Mouse (Mus musculus) embryonic facial prominence, embryonic 14.5 days (tissue): ENCODE measurements around the gene Clgn. TPM values are rescaled to one million over a fixed set of nuclear protein-coding genes. Genes with fewer than 3 reads are reported as not detected.

Source experiments
- ATAC-seq: fragments of 200-750 bp; cut with Nextera tagmentation; 2 replicates; pipeline ENCODE4 v1.8.0; 2017; ENCODE audit warnings: low read depth, moderate number of reproducible peaks, moderate TSS enrichment
- DNase-seq: peaks from one replicate; pipeline ENCODE4 v3.0.0-alpha.2; 2015; ENCODE audit warnings: low spot score
- H3K27ac ChIP-seq: fragments of 300-500 bp; sonication (generic); replicated peaks from 2 replicates; pipeline ENCODE4 v1.5.1; 2014; ENCODE audit warnings: low read depth, mild to moderate bottlenecking, low read length, moderate library complexity
- H3K27me3 ChIP-seq: fragments of 300-500 bp; sonication (generic); replicated peaks from 2 replicates; pipeline ENCODE4 v1.6.1; 2014; ENCODE audit warnings: low read length; ENCODE audit not compliant: control insufficient read depth, insufficient read depth
- H3K36me3 ChIP-seq: fragments of 300-500 bp; sonication (generic); 2 replicates; pipeline ENCODE4 v1.6.1; 2014; ENCODE audit warnings: low read length, mixed read lengths; ENCODE audit not compliant: control insufficient read depth, insufficient read depth
- H3K4me1 ChIP-seq: fragments of 300-500 bp; sonication (generic); 2 replicates; pipeline ENCODE4 v1.6.1; 2014; ENCODE audit warnings: antibody characterized with exemption, low read length; ENCODE audit not compliant: control insufficient read depth, insufficient read depth
- H3K4me2 ChIP-seq: fragments of 300-500 bp; sonication (generic); 2 replicates; pipeline ENCODE4 v1.6.1; 2014; ENCODE audit warnings: low read depth, mild to moderate bottlenecking, low read length, moderate library complexity, mixed read lengths
- H3K4me3 ChIP-seq: fragments of 300-500 bp; sonication (generic); 2 replicates; pipeline ENCODE4 v1.5.1; 2014; ENCODE audit warnings: low read depth, mild to moderate bottlenecking, low read length
- H3K9ac ChIP-seq: fragments of 300-500 bp; sonication (generic); 2 replicates; pipeline ENCODE4 v1.6.1; 2014; ENCODE audit warnings: low read depth, mild to moderate bottlenecking, low read length, moderate library complexity, mixed read lengths
- H3K9me3 ChIP-seq: fragments of 300-500 bp; sonication (generic); 2 replicates; pipeline ENCODE4 v1.6.1; 2016; ENCODE audit warnings: low read length; ENCODE audit not compliant: control insufficient read depth
- WGBS: fragments of 180-500 bp; shearing (Covaris S2); extraction: QIAGEN DNeasy Blood & Tissue Kit; methylation state at CpG from one replicate; pipeline ENCODE4 v1.1.7; 2014; 5-methylcytosine and 5-hydroxymethylcytosine counted together
- polyA plus RNA-seq: library from polyadenylated mRNA; unstranded; fragments of >200 nt; fragmentation: Nextera tagmentation; extraction: Ambion mirVana; gene quantifications from 2 replicates; pipeline ENCODE4 v1.2.1, GENCODE M21; 2014

Clgn gene
- polyA plus RNA-seq, 1 experiment from 2014 or later: 4.1 TPM

GRCm38 (mm10) chr8:83416878-83417277, 27.2 kb downstream of the Clgn start:
- Histone ChIP-seq H3K27me3 (no peaks in the 10 kb centered on the region), H3K9ac (no peak overlapping the region), H3K36me3 (no peaks in the 10 kb centered on the region), H3K4me1 (no peaks in the 10 kb centered on the region), H3K27ac (no peak overlapping the region), H3K4me3 (no peak overlapping the region), H3K9me3 (no peaks in the 10 kb centered on the region), H3K4me2 (no peak overlapping the region)
- 96% methylated on average over 15 of the region's 15 CpGs for WGBS
- DNase-seq (no peak), ATAC-seq (no peak)

DNA sequence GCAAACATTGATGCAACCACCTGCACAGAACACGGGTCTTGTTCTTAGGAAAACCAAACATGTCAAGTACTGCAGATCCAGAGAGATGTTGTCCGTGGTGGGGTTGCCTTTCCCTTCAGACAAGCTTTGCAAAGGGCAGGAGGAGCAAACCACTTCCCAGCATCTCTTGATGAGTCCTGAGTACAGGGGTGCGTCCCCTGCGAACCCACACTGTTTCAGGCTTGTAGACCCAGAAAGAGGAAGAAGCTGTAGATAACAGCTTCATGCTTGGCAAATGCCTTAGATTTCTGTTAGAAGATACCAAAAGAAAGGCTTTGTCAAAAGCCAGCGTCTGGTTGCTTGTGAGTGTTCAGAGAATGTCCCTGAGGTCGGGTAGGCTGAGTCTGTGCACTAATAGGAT, 28.3 kb downstream of the Clgn start:
- ATAC-seq: no peak
- DNase-seq: no peak
- Histone ChIP-seq H3K4me2 (no peak overlapping the region), H3K27me3 (no peaks in the 10 kb centered on the region), H3K27ac (no peak overlapping the region), H3K36me3 (no peaks in the 10 kb centered on the region), H3K4me1 (no peaks in the 10 kb centered on the region), H3K9me3 (no peaks in the 10 kb centered on the region), H3K9ac (no peak overlapping the region), H3K4me3 (no peak overlapping the region)
- 78% methylated on average over 6 of the region's 6 CpGs for WGBS

DNA sequence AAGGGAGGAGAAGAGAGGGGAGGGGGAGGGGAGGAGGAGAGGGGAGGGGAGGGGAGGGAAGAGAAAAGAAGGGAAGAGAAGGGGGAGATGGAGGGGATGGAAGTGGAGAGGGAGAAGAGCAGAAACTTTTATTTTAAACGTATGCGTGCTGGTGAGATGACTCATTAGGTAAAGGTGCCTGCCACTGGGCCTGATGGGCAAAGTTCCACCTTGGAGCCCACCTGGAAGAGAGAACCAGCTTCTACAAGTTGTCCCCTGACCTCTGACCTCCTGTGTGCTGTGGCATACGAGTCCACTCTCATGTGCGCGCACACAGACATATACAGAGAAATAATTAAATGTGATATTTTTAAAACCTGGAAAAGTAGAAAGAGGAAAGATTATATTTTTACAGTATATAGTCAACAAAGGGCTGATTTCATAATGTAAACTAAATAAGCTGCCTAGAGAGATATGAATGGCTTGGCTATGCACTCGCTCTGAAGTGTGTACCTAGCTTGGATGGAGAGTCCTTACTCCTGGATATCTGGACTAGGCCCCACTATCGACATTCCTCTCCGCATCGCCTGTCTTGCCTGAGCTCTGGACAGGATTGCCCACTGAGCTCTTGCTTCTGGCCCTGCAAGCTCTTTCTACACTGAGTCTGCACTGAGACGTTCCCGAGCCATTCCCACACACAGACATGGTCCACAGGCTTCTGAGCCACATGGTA, 29.3 kb downstream of the Clgn start:
- Histone ChIP-seq H3K27ac (no peak overlapping the region), H3K4me2 (no peak overlapping the region), H3K9me3 (no peaks in the 10 kb centered on the region), H3K4me3 (no peak overlapping the region), H3K9ac (no peak overlapping the region), H3K4me1 (no peaks in the 10 kb centered on the region), H3K36me3 (no peaks in the 10 kb centered on the region), H3K27me3 (no peaks in the 10 kb centered on the region)
- DNase-seq: no peak
- WGBS: 89% methylated on average over 11 of the region's 11 CpGs
- ATAC-seq: no peak

DNA sequence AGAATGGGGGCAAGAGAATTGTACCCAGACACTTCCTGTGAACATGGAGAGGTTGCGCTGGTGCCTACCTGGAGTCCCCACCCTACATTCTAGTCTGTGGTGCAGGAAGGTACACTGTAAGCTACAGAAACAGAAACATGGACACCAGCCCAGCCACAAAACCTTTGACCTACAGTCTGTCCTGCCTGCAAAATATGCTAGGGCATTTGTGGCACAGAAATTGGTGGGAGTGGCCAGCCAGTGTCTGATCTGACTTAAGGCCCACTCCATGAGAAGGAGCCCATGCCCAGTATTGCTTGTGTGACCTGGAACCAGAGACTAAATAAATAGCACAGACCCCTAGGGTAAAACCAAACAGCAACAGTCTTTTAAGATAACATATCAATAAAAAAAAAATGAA, 31.7 kb downstream of the Clgn start:
- Histone ChIP-seq H3K27me3 (no peaks in the 10 kb centered on the region), H3K36me3 (no peaks in the 10 kb centered on the region), H3K4me3 (no peak overlapping the region), H3K9ac (no peak overlapping the region), H3K4me2 (no peak overlapping the region), H3K9me3 (no peaks in the 10 kb centered on the region), H3K4me1 (no peaks in the 10 kb centered on the region), H3K27ac (no peak overlapping the region)
- no peak for ATAC-seq
- WGBS: 85% methylated on average over 1 of the region's 1 CpGs
- no peak for DNase-seq

DNA sequence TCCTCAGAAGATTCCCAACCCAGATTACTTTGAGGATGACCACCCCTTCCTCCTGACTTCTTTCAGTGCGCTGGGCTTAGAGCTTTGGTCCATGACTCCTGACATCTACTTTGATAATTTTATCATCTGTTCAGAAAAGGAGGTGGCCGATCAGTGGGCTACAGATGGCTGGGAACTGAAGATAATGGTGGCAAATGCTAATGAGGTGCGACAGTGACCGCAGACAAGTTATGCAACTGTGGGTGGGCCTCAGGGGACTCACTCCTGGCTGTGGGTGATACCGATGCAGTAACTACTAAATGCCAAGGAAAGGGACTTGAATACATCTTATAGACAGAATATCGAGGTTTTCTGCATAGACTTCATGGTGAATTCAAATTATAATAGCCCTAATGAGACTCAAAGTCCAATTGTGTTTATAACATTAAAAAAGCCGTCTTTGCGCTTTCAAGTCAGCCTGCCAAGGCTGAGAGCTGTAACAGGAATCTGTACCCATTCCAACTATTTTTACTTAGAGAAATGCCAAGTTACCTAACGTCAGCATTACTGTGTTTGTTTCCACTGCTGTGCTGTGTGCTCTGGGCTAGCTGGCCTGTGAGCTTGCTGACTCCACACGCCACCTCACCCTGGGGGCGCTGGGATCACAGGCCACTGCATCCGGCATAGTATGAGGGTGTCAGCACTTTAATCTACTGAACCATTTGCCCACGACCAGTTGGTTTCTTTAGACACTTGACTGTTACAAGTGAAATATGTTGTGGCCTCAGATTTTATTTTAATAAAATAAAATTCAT, 33.6 kb downstream of the Clgn start:
- Histone ChIP-seq H3K36me3 (no peaks in the 10 kb centered on the region), H3K9me3 (no peaks in the 10 kb centered on the region), H3K27me3 (no peaks in the 10 kb centered on the region), H3K4me2 (no peak overlapping the region), H3K9ac (no peak overlapping the region), H3K4me1 (no peaks in the 10 kb centered on the region), H3K4me3 (no peak overlapping the region), H3K27ac (no peak overlapping the region)
- ATAC-seq (no peak), DNase-seq (no peak)
- 69% methylated on average over 13 of the region's 13 CpGs for WGBS

DNA sequence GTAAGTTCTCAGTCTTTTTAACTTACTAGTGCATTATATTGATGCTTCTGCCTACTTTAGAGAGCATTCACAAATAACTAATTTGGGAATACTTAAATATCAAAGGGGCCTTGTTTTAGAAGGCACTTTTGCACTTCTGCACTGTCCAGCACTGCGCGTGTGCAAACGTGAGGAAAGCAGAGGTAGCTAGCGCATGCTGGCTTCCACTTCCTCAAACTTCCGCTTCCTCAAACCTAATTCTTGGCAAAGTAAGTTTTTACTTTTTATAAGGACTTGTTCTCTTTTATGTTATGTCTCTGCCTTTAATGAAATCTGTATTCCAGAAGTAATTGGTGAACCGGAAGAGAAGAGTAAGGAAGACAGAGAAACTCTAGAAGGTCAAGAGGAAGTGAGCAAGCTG, 35.5 kb downstream of the Clgn start:
- DNase-seq: no peak
- Histone ChIP-seq H3K9me3 (no peaks in the 10 kb centered on the region), H3K27me3 (no peaks in the 10 kb centered on the region), H3K4me2 (no peak overlapping the region), H3K36me3 (no peaks in the 10 kb centered on the region), H3K9ac (no peak overlapping the region), H3K27ac (no peak overlapping the region), H3K4me3 (no peak overlapping the region), H3K4me1 (no peaks in the 10 kb centered on the region)
- no peak for ATAC-seq
- 85% methylated on average over 6 of the region's 6 CpGs for WGBS

DNA sequence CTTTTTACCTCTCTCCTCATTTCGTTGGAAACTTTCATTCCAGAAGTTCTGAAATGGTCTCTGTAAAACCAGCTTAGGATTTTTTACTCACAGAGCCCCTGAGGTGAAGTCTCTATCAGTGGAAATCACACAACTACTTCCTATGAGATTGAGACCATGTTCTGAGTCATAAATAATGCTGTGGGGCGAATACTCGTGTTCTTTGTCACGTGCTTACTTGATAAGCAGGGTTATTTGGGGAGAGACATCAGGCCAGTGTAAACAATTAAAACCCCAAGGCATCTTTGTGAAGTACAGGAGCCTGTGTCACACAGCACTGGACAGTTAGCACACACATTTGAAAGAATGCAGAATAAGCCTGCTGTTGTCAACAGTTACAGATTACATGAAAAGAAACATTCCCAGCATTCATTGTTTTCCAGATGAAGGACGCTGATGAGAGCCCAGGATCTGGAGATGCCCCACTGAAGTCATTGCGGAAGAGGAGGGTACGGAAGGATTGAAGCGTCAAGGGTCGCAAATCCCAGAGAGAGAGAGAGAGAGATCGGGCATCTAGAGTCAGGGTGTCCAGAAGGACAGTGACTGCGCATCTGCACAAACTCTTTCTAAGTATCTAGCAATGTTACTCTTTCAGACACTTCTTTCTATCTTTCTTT, 36.6 kb downstream of the Clgn start:
- Histone ChIP-seq H3K4me3 (no peak overlapping the region), H3K27ac (no peak overlapping the region), H3K36me3 (no peaks in the 10 kb centered on the region), H3K4me1 (no peaks in the 10 kb centered on the region), H3K9ac (no peak overlapping the region), H3K27me3 (no peaks in the 10 kb centered on the region), H3K9me3 (no peaks in the 10 kb centered on the region), H3K4me2 (no peak overlapping the region)
- DNase-seq (no peak), ATAC-seq (no peak)
- WGBS: 79% methylated on average over 11 of the region's 11 CpGs

DNA sequence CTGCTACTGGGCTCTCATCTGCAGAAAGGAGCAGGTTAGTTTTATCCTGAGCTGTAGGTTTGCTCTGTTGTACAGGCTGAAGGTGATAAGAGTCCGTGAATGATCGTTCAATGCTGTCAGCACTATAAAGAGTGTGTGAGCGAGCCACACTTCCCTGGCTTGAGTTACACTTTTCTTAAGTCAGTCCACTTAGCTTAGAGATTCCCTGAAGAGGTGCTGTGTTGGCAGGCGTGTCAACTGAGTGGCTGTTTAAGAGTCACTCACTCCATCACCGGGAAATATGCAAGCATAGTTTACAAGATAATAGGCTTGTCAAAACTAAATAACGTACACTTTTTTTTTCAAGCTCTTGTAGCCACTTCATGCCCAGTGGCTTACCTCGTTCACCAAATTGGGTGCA, 37.3 kb downstream of the Clgn start:
- DNase-seq (no peak), ATAC-seq (no peak)
- WGBS: 77% methylated on average over 7 of the region's 7 CpGs

More for the DNA sequence above, 37.3 kb downstream of the Clgn start:
- no peaks in the 10 kb centered on the region for H3K9me3 ChIP-seq
- no peak overlapping the region for H3K27ac ChIP-seq
- no peaks in the 10 kb centered on the region for H3K27me3 ChIP-seq
- H3K4me3 ChIP-seq: no peak overlapping the region
- H3K36me3 ChIP-seq: no peaks in the 10 kb centered on the region
- no peak overlapping the region for H3K4me2 ChIP-seq
- no peak overlapping the region for H3K9ac ChIP-seq
- H3K4me1 ChIP-seq: no peaks in the 10 kb centered on the region
